Mouse (Mus musculus): ENCODE data around the gene Irf1.

Gene Irf1

DNA sequence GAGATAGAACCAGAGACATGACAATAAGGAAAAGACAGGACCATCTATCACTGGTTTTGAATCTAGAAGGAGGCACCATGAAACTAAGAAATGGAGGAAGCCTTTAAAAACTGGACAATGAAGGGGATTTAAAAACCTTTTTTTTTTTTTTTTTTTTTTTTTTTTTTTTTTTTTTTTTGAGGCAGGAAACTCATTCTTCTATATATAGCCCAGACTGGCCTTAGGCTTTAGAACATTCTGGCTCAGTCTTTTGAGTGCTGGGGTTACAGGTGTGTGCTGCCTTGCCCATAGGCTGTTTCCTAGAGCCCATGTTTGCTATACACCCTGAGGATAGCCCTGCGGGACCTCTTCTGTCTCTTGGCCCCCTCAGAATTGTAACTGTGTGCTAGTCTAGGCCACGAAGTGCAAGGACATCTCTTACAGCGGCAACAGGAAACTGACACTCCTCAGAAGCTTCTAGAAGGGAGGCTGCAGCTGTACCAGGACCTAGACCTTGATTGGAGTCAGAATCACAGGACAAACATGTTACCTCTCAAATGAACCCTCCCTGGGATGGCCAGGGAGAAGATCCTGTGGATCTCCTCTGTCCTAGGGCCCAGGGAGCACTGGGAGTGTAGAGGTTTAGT, 15.6 kb downstream of the Irf1 start:
- DNase-seq: peak; percentile 95

DNA sequence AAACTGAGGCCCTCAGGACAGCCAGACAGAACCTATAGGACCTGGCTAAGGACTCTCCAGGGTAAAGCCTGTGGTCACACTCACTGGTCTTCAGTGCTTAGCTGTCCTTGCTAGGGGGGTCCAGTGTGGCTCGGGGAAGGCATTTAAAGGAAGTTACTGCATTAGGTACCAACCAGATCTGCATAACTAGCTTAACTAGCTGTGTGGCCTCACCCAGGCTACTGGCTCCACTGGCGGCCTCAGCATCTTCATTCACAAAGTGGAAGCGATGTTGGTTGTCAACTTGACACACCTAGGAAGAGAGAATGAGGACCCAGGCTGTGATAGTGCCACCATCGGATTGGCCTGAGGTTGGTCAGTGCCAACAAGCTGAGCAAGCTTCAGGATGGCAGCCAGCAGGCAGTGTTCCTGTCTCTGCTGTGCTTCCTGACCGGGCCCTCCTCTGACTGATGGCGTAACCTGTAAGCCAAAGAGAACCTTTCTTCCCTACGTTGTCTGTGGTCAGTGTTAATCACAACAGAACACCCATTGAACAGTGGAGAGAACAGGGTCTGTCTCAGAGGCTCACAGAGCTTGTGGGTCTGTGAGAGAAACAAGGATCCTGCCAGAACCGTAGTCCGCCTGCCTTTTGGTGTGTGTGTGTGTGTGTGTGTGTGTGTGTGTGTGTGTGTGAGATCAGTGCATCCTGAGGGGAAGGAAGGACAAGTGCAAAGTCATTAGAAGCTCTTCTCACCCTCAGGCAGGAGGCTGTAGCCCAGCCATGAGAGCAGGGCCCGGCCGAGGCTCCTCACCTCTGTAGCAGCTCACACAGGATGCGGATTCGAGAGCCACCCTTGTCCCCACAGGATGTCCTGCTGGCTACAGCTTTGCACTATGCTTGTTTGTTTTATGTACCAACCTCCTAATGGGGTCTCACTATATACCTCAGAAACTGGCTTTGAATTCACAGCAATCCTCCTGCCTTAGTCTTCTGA, 16.5 kb downstream of the Irf1 start:
- DNase-seq: peak; percentile 96

DNA sequence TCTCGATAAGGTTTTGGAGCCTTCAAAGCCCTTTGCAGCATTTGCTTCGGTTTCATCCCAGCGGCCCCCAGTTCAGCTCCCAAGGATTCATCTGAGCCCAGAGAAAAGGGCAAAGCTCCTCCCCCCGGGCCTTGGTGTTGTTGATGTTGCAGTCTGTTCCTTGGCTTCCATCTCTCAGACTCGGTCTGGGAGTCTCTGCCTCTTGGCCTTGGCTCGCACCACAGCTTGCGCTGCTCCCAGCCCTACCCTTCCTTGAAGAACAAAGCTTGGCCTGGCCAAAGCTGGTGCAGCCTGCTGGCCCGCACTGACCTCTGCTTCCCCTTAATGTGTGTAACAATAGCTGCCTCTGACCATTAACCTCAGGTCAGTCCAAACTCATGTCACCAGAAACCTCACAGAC, 18.4 kb downstream of the Irf1 start:
- DNase-seq: peak; percentile 99

DNA sequence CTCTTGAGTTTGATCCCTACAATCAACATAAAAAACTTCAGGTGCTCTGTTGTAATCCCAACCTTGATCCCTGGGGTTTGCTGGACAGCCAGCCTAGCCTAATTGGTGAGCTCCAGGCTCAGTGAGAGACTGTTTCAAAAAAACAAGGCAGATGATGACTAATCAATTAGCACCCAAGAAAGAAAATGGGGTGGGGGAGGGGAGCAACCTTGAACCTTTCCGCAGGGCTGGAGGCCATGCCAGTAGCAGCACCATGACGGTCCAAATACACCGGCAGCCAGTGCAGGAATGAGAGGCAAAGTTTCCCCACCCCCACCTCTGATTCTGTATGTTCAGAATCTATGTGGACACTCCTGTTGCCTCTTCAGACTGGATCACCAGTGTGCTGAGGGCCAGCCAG, 19.5 kb downstream of the Irf1 start:
- DNase-seq: no peak

DNA sequence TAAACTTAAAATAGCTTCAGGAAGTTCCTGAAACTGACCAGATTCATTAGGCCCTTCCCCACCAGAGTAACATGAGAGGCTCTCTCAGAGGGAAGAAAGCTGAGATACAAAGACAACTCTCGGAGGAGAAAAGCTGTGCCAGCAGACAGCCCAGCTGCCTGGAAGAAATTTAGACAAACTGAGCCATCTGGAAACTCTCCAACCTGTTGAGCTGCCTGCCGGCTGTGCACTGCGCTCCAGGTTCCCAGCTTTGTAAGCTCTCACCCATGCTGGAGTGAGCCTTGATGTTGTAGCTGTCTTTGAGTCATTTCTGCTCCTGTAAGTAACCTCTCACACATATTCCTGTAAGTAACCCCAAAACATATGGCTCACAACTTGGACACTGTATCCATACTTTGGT, 23.2 kb downstream of the Irf1 start:
- DNase-seq: peak; percentile 95

DNA sequence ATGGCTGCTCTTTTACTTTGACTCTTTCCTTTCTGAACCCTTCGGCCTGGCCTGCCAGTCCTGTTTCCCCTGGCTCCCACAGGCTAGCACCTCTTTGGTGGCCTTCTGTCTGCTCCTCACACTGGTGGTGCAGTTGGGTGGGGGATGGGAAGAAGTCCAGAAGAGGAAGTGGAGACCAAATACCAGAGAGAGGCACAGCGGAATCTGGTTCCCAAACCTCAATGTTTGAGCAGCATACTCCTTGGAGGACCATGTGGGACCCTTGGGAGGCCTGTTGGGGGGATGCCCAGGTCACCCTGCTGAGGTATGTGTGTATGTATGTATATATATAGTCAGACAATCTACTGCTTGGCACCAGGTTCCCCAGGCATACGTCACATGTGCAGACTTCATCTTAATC, 24.2 kb downstream of the Irf1 start:
- peak; percentile 96 for DNase-seq

DNA sequence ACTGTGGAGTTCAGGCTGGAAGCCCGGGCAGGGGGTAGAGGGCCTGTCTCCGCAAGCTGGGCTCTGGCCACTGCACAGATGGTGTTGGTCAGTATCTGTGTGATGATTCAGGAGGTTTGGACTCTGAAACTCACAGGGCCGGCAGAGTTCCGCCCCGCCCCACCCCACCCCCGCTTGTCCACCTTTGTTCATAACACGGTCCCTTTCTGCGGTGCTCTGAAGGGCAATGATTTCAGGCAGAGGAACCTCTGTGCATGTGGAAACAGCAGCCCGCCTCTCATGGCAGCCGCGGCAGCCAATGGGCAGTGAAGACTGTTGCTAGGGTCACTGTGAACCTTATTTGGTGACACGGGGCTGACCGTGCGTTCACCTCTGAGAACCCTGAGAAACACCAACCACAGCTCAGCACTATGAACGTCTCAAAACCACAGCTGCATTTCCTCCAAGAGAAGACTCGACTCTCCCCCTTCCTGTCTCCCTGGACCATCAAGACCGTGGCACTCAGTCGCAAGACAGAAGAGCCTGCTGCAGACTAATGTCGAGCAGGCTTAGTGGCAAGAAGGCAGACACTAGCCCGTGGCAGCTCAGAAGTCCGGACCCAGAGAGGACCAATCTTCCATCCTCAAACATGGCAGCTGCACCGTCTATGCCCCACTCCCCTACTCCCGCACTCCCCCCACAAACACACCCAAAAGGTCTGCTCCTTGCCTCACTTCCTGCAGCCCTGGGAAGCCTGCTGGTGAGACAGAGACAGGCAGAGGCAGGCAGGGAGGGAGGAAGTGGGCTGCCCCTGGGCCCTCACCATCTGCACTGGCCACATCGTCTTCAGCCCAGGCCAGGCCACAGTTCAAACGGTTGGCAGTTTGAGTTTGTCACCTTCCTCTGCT, 25.1 kb downstream of the Irf1 start:
- peak; percentile 99 for DNase-seq

DNA sequence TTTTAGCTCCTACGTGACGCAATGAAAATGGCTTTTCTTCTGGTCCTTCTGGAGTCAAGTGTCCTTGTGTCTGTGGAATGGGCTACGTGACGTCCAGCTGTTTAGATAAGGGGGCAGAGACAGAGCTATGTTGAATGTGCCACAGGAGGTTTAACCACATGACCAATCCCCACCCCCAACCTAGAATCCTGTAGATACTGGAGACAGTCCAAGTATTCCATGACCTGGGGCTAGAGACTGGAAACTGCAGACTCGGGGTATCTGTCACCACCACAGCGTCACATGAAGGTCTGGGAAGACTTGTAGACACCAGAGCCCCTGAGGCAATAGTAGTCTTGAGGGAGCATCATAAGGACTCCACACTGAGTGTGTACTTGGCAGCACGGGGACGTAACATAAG, 26.0 kb downstream of the Irf1 start:
- peak; percentile 93 for DNase-seq

DNA sequence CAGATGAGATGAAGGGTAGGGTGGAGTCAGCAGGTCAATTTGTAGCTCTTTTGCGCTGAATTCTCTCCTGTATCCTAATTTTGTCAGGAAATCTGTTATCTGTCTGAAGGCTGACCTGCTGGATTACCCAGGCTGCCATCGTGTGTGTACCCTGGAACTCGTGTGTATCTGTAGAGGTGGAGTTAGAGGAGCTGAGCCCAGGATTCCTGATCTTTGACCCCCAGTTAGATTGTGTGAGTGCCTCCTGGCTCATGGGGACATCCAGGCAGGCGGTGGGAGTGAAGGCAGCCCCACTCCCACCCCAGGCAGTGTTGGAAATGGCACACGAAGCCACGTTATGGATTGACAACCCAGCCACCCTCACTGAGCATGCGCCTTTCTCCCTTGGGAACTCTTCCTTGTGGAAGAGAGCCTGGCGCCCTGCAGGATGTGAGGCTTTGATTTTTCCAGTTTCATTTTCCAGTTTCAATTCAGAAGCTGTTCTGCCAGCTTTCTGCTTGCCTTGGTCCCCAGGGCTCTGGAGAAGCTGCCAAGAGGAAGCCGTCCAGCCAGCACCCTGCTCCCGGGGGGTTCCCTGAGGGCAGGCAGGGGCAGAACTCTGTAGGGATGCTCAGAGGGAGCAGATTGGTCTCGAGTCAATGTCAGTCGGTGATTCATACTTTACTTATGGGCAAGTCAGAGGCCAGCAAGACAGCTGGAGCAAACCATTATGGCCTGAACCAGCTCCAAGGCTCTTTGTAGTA, 26.8 kb downstream of the Irf1 start:
- DNase-seq: peak; percentile 99

DNA sequence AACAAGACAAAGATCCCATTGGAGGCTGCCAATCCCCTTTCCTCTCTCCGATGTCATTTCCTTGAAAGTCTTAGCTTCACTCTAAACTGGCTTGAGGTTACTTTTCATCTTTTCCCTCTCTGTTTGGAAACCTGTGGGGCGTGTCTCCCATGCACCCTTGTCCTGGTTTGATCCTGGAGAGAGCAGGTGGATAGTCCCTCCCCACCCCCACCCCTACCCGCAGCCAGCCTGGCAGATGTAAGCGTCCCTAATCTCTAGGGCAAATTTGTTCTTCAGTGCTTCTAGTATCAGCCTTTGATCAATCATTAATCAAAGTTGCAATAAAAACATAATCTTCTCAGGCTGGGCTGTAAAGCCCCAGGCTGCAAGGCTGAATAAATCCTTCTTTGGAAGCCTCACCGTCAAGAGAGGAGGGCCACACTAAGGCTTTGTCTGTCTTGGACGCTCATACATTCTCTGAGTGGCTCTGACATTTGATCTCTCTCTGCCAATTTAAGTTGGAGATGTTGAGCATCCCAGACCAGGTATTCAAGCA, 27.6 kb downstream of the Irf1 start:
- DNase-seq: peak; percentile 88

DNA sequence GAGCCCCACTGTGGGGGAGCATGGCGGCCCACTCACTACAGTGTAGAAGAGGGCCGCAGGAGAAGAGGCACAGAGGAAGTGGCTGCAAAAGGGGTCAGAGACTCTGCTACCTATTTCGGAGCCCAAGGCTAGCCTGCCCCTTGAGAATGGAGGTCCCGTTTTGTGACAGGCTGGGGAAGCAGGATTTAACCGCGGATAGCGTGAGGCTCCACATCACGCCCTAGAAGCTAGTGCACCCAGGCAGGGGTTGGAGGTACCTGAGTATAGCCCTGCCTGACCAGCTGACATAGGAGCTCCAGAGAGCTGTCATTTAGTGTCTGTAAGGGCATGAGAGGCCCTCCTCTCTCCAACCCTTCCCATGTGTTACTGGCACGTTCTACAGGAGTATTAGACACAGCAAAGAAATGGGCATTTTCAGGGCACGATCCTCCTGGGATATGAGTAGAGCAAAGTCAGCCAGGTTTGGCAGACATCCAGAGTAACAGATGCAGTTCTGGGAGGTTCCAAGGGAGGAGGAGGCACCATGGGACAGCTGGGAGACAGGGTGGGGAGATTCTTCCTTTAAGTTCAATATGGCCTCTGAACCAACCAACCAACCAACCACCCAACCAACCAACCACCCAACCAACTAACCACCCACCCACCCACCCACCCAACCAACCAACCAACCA, 28.4 kb downstream of the Irf1 start:
- peak; percentile 94 for DNase-seq

DNA sequence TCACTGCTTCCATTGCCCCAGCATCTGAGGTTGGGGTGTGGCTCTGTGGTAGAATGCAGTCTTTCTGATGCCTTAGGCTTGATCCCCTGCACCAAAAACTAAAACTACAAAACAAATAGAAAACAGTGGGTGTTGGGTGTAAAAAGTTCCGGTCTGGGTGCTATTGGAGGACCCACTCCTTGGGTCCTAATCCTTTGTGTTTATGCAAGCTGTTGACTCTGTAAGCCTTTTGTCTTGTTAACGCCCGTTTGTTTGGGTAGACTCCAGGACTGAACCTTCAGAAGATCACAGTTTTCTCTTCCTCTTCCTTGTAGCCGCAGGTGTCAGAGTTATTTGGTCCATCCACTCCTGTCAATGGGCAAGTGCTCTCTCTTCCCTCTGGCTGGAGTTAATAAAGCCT, 30.2 kb downstream of the Irf1 start:
- no peak for DNase-seq

DNA sequence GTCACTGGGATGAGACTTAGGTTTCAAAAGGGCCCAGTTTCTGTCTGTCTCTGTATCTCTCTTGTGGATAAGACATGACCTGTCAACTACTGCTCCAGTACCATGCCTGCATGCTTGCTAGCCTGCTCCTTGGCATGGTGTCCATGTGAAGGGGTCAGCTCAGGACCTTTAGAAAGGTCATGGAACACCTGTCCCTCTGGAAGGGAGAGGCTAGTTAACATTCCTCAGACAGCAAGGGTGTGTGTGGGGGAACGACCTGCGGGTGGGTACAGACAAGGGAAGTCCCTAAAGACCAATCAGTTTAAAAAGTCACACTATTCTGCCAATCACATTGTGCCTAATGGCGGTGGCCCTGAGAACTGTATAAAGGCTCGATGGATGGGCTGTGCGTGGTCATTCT, 31.2 kb downstream of the Irf1 start:
- DNase-seq: no peak

DNA sequence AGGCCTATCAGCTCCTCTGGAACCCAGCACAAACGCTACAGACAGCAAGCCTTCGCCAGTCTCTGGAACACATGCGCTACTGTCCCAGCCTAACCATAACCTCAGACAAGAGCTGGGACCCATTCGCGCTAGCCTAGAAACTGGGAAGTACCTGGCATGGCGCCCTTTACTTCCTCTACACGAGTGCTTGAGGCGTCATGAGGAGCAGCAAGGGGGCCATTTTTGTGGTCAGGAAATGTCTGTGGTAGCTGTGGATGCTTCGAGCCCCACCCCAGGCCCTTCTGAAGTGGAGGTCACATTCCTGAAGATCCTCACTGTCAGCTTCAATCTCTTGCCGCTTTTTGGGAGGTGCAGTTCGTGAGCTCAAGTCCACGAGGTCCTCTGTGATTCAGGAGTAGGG, 33.3 kb downstream of the Irf1 start:
- DNase-seq: no peak

DNA sequence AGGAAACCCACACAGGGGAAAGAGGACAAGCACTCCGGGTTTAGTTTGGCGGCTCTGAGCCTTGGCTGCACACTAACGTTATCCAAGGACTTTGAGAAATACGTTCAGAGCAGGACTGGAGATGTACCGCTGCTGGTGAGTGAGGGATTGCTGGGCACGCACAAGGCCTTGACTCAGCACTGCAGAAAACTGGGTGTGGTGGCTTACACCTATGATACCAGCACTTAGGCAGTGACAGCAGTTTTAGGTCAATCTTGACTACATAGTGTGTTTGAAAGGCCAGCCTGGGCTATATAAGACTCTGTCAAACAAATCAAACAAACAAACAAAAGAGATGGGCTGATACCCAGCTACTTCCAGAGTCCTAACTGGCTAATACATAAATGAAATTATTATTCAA, 33.7 kb downstream of the Irf1 start:
- DNase-seq: no peak

DNA sequence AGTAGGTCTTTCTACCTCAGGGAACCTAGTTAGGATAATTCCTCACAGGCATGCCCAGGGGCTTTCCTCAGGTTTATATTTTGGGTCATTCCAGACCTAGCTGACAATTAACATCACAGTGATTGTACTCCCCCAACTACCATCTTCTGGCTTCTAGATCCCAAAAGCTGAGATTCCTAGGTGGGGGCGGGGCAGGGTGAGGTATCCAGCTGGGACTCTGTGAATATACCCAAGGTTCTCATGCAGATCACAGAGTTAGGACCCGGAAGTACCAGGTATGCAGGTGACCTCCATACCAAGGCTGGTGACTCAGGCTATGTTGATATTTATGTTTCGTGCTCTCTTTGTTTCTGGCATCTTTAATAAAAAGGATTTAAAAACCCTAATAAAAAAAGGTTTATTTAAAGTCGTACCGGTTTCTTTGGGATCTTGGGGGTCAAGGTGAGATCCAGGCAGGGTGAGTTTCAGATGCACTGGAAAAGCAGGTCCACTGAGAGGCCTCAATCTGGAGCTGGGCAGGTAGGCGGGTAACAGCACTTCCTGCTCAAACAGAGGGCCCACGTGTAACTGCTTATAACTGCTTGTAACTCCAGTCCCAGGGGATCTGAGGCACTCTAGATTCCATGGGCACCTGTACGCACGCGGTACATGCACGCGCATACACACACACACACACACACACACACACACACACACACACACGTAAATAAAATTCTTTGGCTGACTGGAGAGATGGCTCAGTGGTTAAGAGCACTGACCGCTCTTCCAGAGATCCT, 34.9 kb downstream of the Irf1 start:
- no peak for DNase-seq

DNA sequence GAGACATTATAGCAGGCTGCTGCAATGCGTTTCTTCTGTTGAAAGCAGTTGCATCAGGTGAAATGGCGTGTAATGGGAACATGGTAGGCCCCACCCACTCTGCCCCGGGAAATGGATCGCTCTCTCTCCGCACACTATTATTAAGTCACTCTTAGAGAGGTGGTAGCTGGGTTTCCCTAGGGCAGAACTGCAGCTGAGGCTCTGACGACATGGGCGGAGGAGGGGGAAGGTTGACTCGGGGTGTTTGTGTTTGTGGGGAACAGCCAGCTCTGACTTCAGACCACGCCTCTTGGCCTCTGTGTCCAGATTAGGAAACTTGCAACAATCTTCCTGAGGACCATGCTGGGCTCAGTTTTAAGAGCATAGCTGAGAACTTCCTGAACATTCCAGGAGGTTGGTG, 36.0 kb downstream of the Irf1 start:
- DNase-seq: peak; percentile 99

DNA sequence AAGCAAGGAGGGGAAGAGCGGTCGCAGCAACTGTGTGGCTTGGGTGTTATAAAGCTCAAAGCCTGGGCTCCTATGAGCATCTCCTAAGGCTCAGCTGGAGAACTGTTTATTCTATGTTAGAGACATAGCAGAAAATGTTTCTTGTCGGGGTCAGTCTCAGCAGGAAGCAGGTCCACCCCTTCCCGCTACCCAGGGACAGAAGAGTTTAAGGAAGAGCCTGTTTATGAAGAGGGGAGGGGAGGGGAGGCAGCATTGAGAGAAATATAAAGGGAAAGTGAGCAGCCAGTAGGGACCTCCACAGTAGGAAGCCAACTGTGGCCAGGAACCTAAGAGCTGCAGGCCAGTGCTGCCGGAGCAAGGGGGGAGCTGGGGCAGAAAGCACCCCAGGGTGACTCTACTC, 39.5 kb downstream of the Irf1 start:
- no peak for DNase-seq

DNA sequence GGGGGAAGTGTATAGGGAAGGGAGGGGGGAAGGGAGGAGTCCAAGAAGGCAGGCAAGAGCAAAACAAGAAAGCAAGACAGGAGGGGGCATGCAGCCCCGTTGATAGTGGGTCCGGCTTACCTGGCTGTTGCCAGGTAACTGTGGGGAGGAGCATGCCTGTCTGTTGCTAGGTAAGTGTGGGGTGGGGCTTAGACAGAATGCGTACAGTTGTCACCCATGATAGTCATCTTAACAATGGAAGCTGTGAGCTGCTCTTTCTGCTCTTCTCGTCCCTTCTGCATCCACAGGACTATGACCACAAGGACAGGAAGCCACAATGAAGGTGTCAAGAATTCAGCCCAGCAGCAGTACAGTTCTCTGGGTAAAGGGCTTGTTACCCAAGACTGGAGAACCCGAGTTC, 40.3 kb downstream of the Irf1 start:
- peak; percentile 83 for DNase-seq

DNA sequence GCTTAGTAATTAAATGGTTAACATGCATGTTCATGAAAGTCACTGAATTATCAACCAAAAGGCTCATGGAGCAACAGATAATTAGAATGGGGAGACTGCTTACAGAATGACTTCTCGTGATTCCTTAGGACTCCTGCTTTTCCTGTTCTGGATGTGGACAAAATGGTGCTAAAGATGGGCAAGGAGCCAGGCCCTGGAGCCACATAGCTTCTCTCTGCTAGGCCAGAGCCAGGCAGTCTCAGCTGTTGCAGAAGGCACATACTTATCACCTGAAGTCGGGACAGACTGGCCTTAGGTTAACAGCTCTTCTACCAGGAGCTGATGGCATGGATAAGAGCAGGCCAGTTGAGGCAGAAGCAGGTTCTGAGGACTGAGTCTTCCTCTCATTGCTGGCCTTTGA, 40.9 kb downstream of the Irf1 start:
- DNase-seq: no peak

DNA sequence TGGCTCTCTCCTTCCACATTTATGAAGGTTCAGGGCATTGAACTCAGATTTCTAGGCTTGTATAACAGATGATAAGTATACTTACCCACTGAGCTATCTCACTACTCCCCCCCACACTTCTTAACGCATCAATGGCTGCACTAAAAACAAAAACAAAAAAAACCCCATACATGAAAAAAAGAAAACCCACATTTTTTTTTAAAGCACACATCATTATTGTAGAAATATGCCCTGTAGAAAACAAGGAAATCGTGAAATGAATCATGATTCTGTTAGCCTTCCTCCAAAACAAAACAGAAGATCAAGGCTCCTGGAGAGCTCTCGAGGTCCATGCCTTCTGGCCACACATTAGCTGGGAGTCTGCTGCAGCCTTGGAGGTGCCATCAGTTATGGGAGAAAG, 41.5 kb downstream of the Irf1 start:
- no peak for DNase-seq
